In the genomic region with DNA sequence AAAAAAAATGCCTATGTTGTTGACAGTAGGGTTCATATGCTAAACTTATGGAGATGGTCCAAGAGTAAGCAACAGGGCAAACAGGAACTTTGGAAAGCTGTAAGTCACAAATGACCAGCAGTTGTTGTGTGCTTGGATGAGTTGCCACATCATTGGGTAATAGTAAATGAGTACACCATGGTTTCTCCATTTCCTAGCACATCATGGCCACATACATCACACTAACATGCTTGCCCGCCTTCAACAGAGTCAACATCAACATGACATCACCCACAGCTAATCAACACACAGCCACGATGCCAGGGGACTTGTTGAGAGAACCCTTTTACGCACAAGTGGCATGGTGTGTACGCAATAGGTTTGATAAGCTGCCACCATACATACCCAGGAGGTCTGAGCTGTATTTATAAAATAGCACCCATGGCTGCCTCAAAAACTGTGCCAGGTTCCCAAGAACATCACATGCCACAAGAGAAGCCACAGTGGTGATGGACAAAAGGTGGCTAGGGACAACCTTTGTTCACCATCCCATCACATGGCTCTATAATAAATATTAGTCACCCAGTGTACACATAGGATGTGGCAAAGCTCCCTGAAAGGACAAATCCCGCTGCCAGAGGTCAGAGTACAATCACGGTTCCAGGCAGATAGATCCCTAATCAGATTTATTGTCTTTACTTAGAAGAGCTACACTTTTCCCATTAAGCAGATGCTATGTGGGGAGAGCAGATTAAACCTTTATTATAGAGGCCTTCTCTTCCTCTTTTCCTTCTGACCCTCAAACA, we compare ENCODE assay signal across 20 mouse cellular contexts.
DNase-seq lines count a peak whose midpoint lies in the region; ATAC-seq lines count a peak whose summit lies in the region.
"Had no signal": no experiment of that assay in that cellular context is flagged by ENCODE, and none has a peak within 500 bp of the region (broad histone marks: within the 10 kb centered on the region; RNA-seq: fewer than 3 reads in every experiment).

No protein-coding gene starts in this region.

- no peaks in the 10 kb centered on the region for H3K4me1 ChIP-seq in intestine, embryonic 15.5 days (replicated peaks)
- no peaks in the 10 kb centered on the region for H3K4me1 ChIP-seq in liver, embryonic 12.5 days
- H3K4me1 ChIP-seq in liver, embryonic 16.5 days (ENCODE audit: control insufficient read depth, low read depth, low read length): no peaks in the 10 kb centered on the region
- H3K4me1 ChIP-seq: embryonic facial prominence, embryonic 10.5 days; forebrain, embryonic 13.5 days; heart, embryonic 12.5 days; hindbrain, embryonic 10.5 days had no signal

- H3K36me3 ChIP-seq in intestine, embryonic 15.5 days: no peaks in the 10 kb centered on the region
- no peaks in the 10 kb centered on the region for H3K36me3 ChIP-seq in liver, embryonic 12.5 days
- H3K36me3 ChIP-seq in liver, embryonic 16.5 days (ENCODE audit: control insufficient read depth, insufficient read depth): no peaks in the 10 kb centered on the region
- H3K36me3 ChIP-seq: embryonic facial prominence, embryonic 10.5 days; G1E; heart, embryonic 12.5 days; hindbrain, embryonic 10.5 days had no signal

- H3K9me3 ChIP-seq in intestine, embryonic 15.5 days: no peaks in the 10 kb centered on the region
- no peaks in the 10 kb centered on the region for H3K9me3 ChIP-seq in liver, embryonic 12.5 days (replicated peaks)
- no peaks in the 10 kb centered on the region for H3K9me3 ChIP-seq in liver, embryonic 16.5 days (replicated peaks; ENCODE audit: control insufficient read depth, low read length)
- H3K9me3 ChIP-seq: embryonic facial prominence, embryonic 10.5 days; forebrain, embryonic 13.5 days; G1E; heart, embryonic 12.5 days; hindbrain, embryonic 10.5 days had no signal

- DNase-seq in 416B (ENCODE audit: low read depth): peak; percentile 15
- DNase-seq in layer of hippocampus, adult 9-11 months: no peak
- DNase-seq in layer of hippocampus, postnatal 10 days (ENCODE audit: low spot score in 2 of 2): no peak
- no peak for DNase-seq in spleen, postnatal 36 days (ENCODE audit: low spot score in 2 of 2)
- DNase-seq: adrenal gland, postnatal 14 days; cerebellum, adult 11-12 months; cerebellum, adult 9-10 months; cerebellum, postnatal 25 days; forebrain, postnatal 0 days; gastrocnemius, postnatal 14 days had no signal

- peak; percentile 97 for ATAC-seq in intestine, embryonic 15.5 days
- ATAC-seq in liver, embryonic 12.5 days: 0 out of 2 replicates have a peak, but pooled peaks have one; percentile 35
- peak; percentile 90 for ATAC-seq in liver, embryonic 16.5 days (ENCODE audit: low read depth)
- no peak for ATAC-seq in granulocyte monocyte progenitor cell, adult 5-6 weeks (replicated peaks; ENCODE audit: poor library complexity, severe bottlenecking)
- ATAC-seq: forebrain, embryonic 13.5 days; forebrain, postnatal 0 days had no signal

- H3K27ac ChIP-seq in intestine, embryonic 15.5 days: no peak overlapping the region
- H3K27ac ChIP-seq in liver, embryonic 12.5 days: no peak overlapping the region
- no peak overlapping the region for H3K27ac ChIP-seq in liver, embryonic 16.5 days (ENCODE audit: low read length)
- H3K27ac ChIP-seq: embryonic facial prominence, embryonic 10.5 days; forebrain, embryonic 13.5 days; hindbrain, embryonic 10.5 days; hindbrain, embryonic 14.5 days had no signal

- H3K9ac ChIP-seq in intestine, embryonic 15.5 days: no peak overlapping the region
- H3K9ac ChIP-seq in liver, embryonic 12.5 days: no peak overlapping the region
- no peak overlapping the region for H3K9ac ChIP-seq in liver, embryonic 16.5 days (ENCODE audit: low read depth, low read length)
- H3K9ac ChIP-seq: forebrain, embryonic 13.5 days; forebrain, postnatal 0 days; heart, embryonic 12.5 days; hindbrain, embryonic 14.5 days had no signal

- WGBS in intestine, embryonic 15.5 days: 66% methylated on average over 6 of the region's 6 CpGs
- WGBS in liver, embryonic 12.5 days (ENCODE audit: insufficient replicate concordance): 69% methylated on average over 6 of the region's 6 CpGs
- 59% methylated on average over 6 of the region's 6 CpGs for WGBS in liver, embryonic 16.5 days (ENCODE audit: insufficient replicate concordance)

- H3K4me2 ChIP-seq in intestine, embryonic 15.5 days (replicated peaks): no peak overlapping the region
- no peak overlapping the region for H3K4me2 ChIP-seq in liver, embryonic 12.5 days
- H3K4me2 ChIP-seq in liver, embryonic 16.5 days (ENCODE audit: low read depth, low read length): no peak overlapping the region
- H3K4me2 ChIP-seq: forebrain, embryonic 13.5 days; heart, embryonic 12.5 days; hindbrain, embryonic 14.5 days had no signal

- H3K4me3 ChIP-seq in intestine, embryonic 15.5 days (replicated peaks): no peak overlapping the region
- H3K4me3 ChIP-seq in liver, embryonic 12.5 days: no peak overlapping the region
- H3K4me3 ChIP-seq in liver, embryonic 16.5 days (ENCODE audit: low read depth, low read length): no peak overlapping the region
- H3K4me3 ChIP-seq: embryonic facial prominence, embryonic 10.5 days; forebrain, embryonic 13.5 days; heart, embryonic 12.5 days; hindbrain, embryonic 10.5 days had no signal

- H3K27me3 ChIP-seq in intestine, embryonic 15.5 days (replicated peaks): no peaks in the 10 kb centered on the region
- no peaks in the 10 kb centered on the region for H3K27me3 ChIP-seq in liver, embryonic 12.5 days (replicated peaks)
- no peaks in the 10 kb centered on the region for H3K27me3 ChIP-seq in liver, embryonic 16.5 days (ENCODE audit: control insufficient read depth, insufficient read depth, low read depth, low read length)
- H3K27me3 ChIP-seq: forebrain, embryonic 13.5 days; heart, embryonic 12.5 days had no signal
